Mouse (Mus musculus) sigmoid colon, adult 10 weeks (tissue): ENCODE data around the gene Magohb. TPM values are rescaled to one million over a fixed set of nuclear protein-coding genes. Genes with fewer than 3 reads are reported as not detected.

Experiments used
- polyA plus RNA-seq: library from polyadenylated mRNA; stranded (reverse); fragments of 350-450 nt; fragmentation: Illumina TruSeq; extraction: RNeasy Lipid Tissue Mini Kit (QIAGEN cat#74804); gene quantifications from one replicate; pipeline ENCODE4 v1.2.3, GENCODE M21; 2014; ENCODE audit warnings: low read depth, low replicate concordance

Gene Magohb
- 81.3 TPM for polyA plus RNA-seq

GRCm38 (mm10) chr6:131292991-131293788 lies at the start of gene Magohb:
TSS of gene Magohb (minus strand) at chr6:131293244.

GRCm38 (mm10) chr6:131247206-131247605 lies 45.8 kb downstream of the Magohb start, which contains the start of gene Klra2:
TSS of gene Klra2 (minus strand) at chr6:131247362.

Other genes starting within 250 kb of the Magohb start
- 9.1 TPM for gene Klra2, start 45.9 kb downstream of the Magohb start, polyA plus RNA-seq
- gene Styk1, start 60.4 kb upstream of the Magohb start, polyA plus RNA-seq: 286 TPM
- 155 TPM for gene Ybx3, start 95.2 kb upstream of the Magohb start, polyA plus RNA-seq
- not detected for gene 5430401F13Rik, start 193.2 kb upstream of the Magohb start, polyA plus RNA-seq
- gene Gm6619, start 193.2 kb upstream of the Magohb start, polyA plus RNA-seq: not detected